Mouse (Mus musculus) stomach, postnatal 0 days (tissue): ENCODE measurements at regions not wholly inside any gene's neighbourhood (a gene's known extent, or its start where the extent isn't known, plus 50 kb on each side); places are given as distances from the start of the nearest gene placed in this dataset.

Experiments
- CTCF ChIP-seq: IDR thresholded peaks from 2 replicates; pipeline ENCODE4 v1.5.1; 2016; ENCODE audit warnings: antibody characterized with exemption, low read depth, mild to moderate bottlenecking, moderate library complexity
- EP300 ChIP-seq: optimal IDR thresholded peaks from 2 replicates; pipeline ENCODE3; 2016; ENCODE audit warnings: antibody characterized with exemption

DNA sequence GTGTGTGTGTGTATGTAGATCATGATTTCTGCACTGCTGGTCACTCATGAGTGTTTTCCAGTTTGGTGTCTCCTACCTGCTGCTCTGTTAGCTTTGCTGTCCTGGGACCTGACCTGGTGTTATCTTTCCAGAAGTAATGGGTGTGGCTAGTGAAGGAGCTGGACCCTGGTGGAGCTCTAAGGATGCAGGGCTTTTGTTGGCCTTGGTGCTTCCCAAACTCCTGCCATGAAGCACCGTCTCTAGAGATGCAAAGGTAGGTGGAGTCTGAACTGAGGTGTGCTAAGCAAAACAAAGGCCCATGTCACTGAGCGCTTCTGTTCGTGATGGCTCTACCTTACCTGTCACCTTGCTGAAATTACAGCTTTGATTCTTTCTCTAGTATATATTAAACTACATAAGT is 96.6 kb upstream of the Sulf2 start:
- TF ChIP-seq EP300, result no peak
- TF ChIP-seq CTCF, result no peak
